In genomic region chr2:32711301-32712056, GRCm38 (mm10) we compare ENCODE assay signal across 9 mouse cellular contexts. TPM values are rescaled to one million over a fixed set of nuclear protein-coding genes. Genes with fewer than 3 reads are reported as not detected.
DNase-seq lines count a peak whose midpoint lies in the region; ATAC-seq and TF ChIP-seq lines count a peak whose summit lies in the region.
"Had no signal": no experiment of that assay in that cellular context is flagged by ENCODE, and none has a peak within 500 bp of the region (broad histone marks: within the 10 kb centered on the region; RNA-seq: fewer than 3 reads in every experiment).

No protein-coding gene starts in this region.

- H3K9me3 ChIP-seq in kidney, embryonic 16.5 days (ENCODE audit: low read length) = no peaks in the 10 kb centered on the region
- no peaks in the 10 kb centered on the region for H3K9me3 ChIP-seq in hindbrain, embryonic 15.5 days
- H3K9me3 ChIP-seq in midbrain, embryonic 15.5 days = no peaks in the 10 kb centered on the region

- ATAC-seq in kidney, embryonic 16.5 days (ENCODE audit: low FRiP score, low TSS enrichment) = no peak
- ATAC-seq in hindbrain, embryonic 15.5 days (ENCODE audit: low FRiP score, low read depth) = no peak
- ATAC-seq in midbrain, embryonic 15.5 days (replicated peaks) = no peak

- H3K4me2 ChIP-seq in kidney, embryonic 16.5 days (replicated peaks; ENCODE audit: low read depth, low read length) = peak overlapping the region; percentile 71
- peak overlapping the region; percentile 85 for H3K4me2 ChIP-seq in hindbrain, embryonic 15.5 days
- H3K4me2 ChIP-seq in midbrain, embryonic 15.5 days = peak overlapping the region; percentile 97

- no peak for TF ChIP-seq CTCF in bone marrow macrophage, adult 2 months (IDR thresholded peaks at IDR 0.05; ENCODE audit: low read depth, low read length)

- TF ChIP-seq POLR2A in bone marrow macrophage, adult 2 months (IDR thresholded peaks at IDR 0.05; ENCODE audit: borderline replicate concordance, low read depth, low read length) = no peak

- peaks cover 44% of the 10 kb centered on the region for H3K36me3 ChIP-seq in kidney, embryonic 16.5 days (ENCODE audit: insufficient read depth, low read length)
- peaks cover 33% of the 10 kb centered on the region for H3K36me3 ChIP-seq in hindbrain, embryonic 15.5 days
- H3K36me3 ChIP-seq in midbrain, embryonic 15.5 days (replicated peaks) = peaks cover 21% of the 10 kb centered on the region; the same call in 1 of the 2 replicates

- H3K4me1 ChIP-seq in kidney, embryonic 16.5 days (ENCODE audit: insufficient read depth, low read length) = peaks cover 17% of the 10 kb centered on the region
- peaks cover 29% of the 10 kb centered on the region for H3K4me1 ChIP-seq in bone marrow macrophage, adult 2 months (ENCODE audit: control insufficient read depth, insufficient read depth, low read length)
- H3K4me1 ChIP-seq in hindbrain, embryonic 15.5 days (replicated peaks) = peaks cover 30% of the 10 kb centered on the region
- peaks cover 22% of the 10 kb centered on the region for H3K4me1 ChIP-seq in midbrain, embryonic 15.5 days

- no peaks in the 10 kb centered on the region for H3K27me3 ChIP-seq in kidney, embryonic 16.5 days (ENCODE audit: insufficient read depth, low read length)
- H3K27me3 ChIP-seq in hindbrain, embryonic 15.5 days = no peaks in the 10 kb centered on the region
- no peaks in the 10 kb centered on the region for H3K27me3 ChIP-seq in midbrain, embryonic 15.5 days (replicated peaks)

- H3K9ac ChIP-seq in kidney, embryonic 16.5 days (replicated peaks; ENCODE audit: low read length) = peak overlapping the region; percentile 91
- H3K9ac ChIP-seq in hindbrain, embryonic 15.5 days = peak overlapping the region; percentile 97
- H3K9ac ChIP-seq in midbrain, embryonic 15.5 days = peak overlapping the region; percentile 82

- WGBS in kidney, embryonic 16.5 days = 22% methylated on average over 9 of the region's 9 CpGs
- 29% methylated on average over 9 of the region's 9 CpGs for WGBS in hindbrain, embryonic 15.5 days
- WGBS in midbrain, embryonic 15.5 days = 35% methylated on average over 9 of the region's 9 CpGs

- peak overlapping the region; percentile 92 for H3K4me3 ChIP-seq in kidney, embryonic 16.5 days (ENCODE audit: low read length)
- peak overlapping the region; percentile 92 for H3K4me3 ChIP-seq in bone marrow macrophage, adult 2 months (ENCODE audit: insufficient read depth, low read length)
- peak overlapping the region; percentile 86 for H3K4me3 ChIP-seq in hindbrain, embryonic 15.5 days
- peak overlapping the region; percentile 94 for H3K4me3 ChIP-seq in midbrain, embryonic 15.5 days

- peak overlapping the region; percentile 97 for H3K27ac ChIP-seq in kidney, embryonic 16.5 days (ENCODE audit: low read length)
- H3K27ac ChIP-seq in bone marrow macrophage, adult 2 months (ENCODE audit: insufficient read depth, low read depth, low read length) = peak overlapping the region; percentile 73
- H3K27ac ChIP-seq in hindbrain, embryonic 15.5 days (replicated peaks) = peak overlapping the region; percentile 100; the same call in 1 of the 2 replicates
- peak overlapping the region; percentile 99 for H3K27ac ChIP-seq in midbrain, embryonic 15.5 days

- DNase-seq in kidney, adult 8-10 months = no peak
- DNase-seq in right cerebral cortex, adult 2 months (ENCODE audit: low spot score in 2 of 2) = no peak
- DNase-seq in layer of hippocampus, postnatal 14 days (ENCODE audit: low spot score in 2 of 2) = no peak
- no peak for DNase-seq in thymus, postnatal 25 days

RNA-seq across cellular contexts. Expression of gene Cdk9, which starts 1.4 kb away (rescaled TPM):
- polyA plus RNA-seq in kidney, embryonic 16.5 days (2015; fragmentation: Nextera tagmentation; extraction: Ambion mirVana) = 113 and 115 TPM in 2 replicates
- 192 and 210 TPM in 2 replicates for polyA plus RNA-seq in bone marrow macrophage, adult 2 months (2012; ENCODE audit: insufficient read depth, insufficient read length, missing spikeins)
- 69.0 and 73.4 TPM in 2 replicates for polyA plus RNA-seq in hindbrain, embryonic 15.5 days (2015; fragmentation: Nextera tagmentation; extraction: Ambion mirVana)
- polyA plus RNA-seq in midbrain, embryonic 15.5 days (2015; fragmentation: Nextera tagmentation; extraction: Ambion mirVana) = 73.5 and 76.5 TPM in 2 replicates
- total RNA-seq in layer of hippocampus, postnatal 14 days (2021) = 10 to 100 TPM; 88.8 to 91.1 TPM

RNA-seq across cellular contexts. Expression of gene Fpgs, which starts 7.5 kb away (rescaled TPM):
- 42.3 and 45.1 TPM in 2 replicates for polyA plus RNA-seq in kidney, embryonic 16.5 days (2015; fragmentation: Nextera tagmentation; extraction: Ambion mirVana)
- 4.3 and 5.1 TPM in 2 replicates for polyA plus RNA-seq in bone marrow macrophage, adult 2 months (2012; ENCODE audit: insufficient read depth, insufficient read length, missing spikeins)
- polyA plus RNA-seq in hindbrain, embryonic 15.5 days (2015; fragmentation: Nextera tagmentation; extraction: Ambion mirVana) = 20.4 and 22.7 TPM in 2 replicates
- polyA plus RNA-seq in midbrain, embryonic 15.5 days (2015; fragmentation: Nextera tagmentation; extraction: Ambion mirVana) = 23.2 and 25.1 TPM in 2 replicates
- 10 to 100 TPM; 11.6 to 13.0 TPM for total RNA-seq in layer of hippocampus, postnatal 14 days (2021)

RNA-seq across cellular contexts. Expression of gene Sh2d3c, which starts 9.4 kb away (rescaled TPM):
- 41.5 and 44.2 TPM in 2 replicates for polyA plus RNA-seq in kidney, embryonic 16.5 days (2015; fragmentation: Nextera tagmentation; extraction: Ambion mirVana)
- polyA plus RNA-seq in bone marrow macrophage, adult 2 months (2012; ENCODE audit: insufficient read depth, insufficient read length, missing spikeins) = 19.3 and 22.0 TPM in 2 replicates
- 50.1 and 53.3 TPM in 2 replicates for polyA plus RNA-seq in hindbrain, embryonic 15.5 days (2015; fragmentation: Nextera tagmentation; extraction: Ambion mirVana)
- 54.7 and 57.2 TPM in 2 replicates for polyA plus RNA-seq in midbrain, embryonic 15.5 days (2015; fragmentation: Nextera tagmentation; extraction: Ambion mirVana)
- 10 to 100 TPM; 31.4 to 33.2 TPM for total RNA-seq in layer of hippocampus, postnatal 14 days (2021)

RNA-seq across cellular contexts. Expression of gene 6330409D20Rik, which starts 29.3 kb away (rescaled TPM):
- polyA plus RNA-seq in kidney, embryonic 16.5 days (2015; fragmentation: Nextera tagmentation; extraction: Ambion mirVana) = 0.16 TPM in 1 of 2 replicates, not detected in the other
- not detected in 2 replicates for polyA plus RNA-seq in bone marrow macrophage, adult 2 months (2012; ENCODE audit: insufficient read depth, insufficient read length, missing spikeins)
- 3.4 and 3.5 TPM in 2 replicates for polyA plus RNA-seq in hindbrain, embryonic 15.5 days (2015; fragmentation: Nextera tagmentation; extraction: Ambion mirVana)
- polyA plus RNA-seq in midbrain, embryonic 15.5 days (2015; fragmentation: Nextera tagmentation; extraction: Ambion mirVana) = 3.4 and 4.1 TPM in 2 replicates
- total RNA-seq in layer of hippocampus, postnatal 14 days (2021) = 1 to 10 TPM; 2.8 to 2.9 TPM
- total RNA-seq: hematopoietic stem cell, adult 5-6 weeks had no signal

RNA-seq across cellular contexts. Expression of gene Tor2a, which starts 45.6 kb away (rescaled TPM):
- 79.3 and 82.9 TPM in 2 replicates for polyA plus RNA-seq in kidney, embryonic 16.5 days (2015; fragmentation: Nextera tagmentation; extraction: Ambion mirVana)
- 32.1 and 33.9 TPM in 2 replicates for polyA plus RNA-seq in bone marrow macrophage, adult 2 months (2012; ENCODE audit: insufficient read depth, insufficient read length, missing spikeins)
- 50.3 and 53.3 TPM in 2 replicates for polyA plus RNA-seq in hindbrain, embryonic 15.5 days (2015; fragmentation: Nextera tagmentation; extraction: Ambion mirVana)
- polyA plus RNA-seq in midbrain, embryonic 15.5 days (2015; fragmentation: Nextera tagmentation; extraction: Ambion mirVana) = 54.1 and 55.9 TPM in 2 replicates
- 10 to 100 TPM; 29.7 to 31.2 TPM for total RNA-seq in layer of hippocampus, postnatal 14 days (2021)
